Mouse (Mus musculus) embryonic facial prominence, embryonic 14.5 days (tissue): ENCODE measurements around the gene Mapkapk3. TPM values are rescaled to one million over a fixed set of nuclear protein-coding genes. Genes with fewer than 3 reads are reported as not detected.

Experiments
- ATAC-seq: fragments of 200-750 bp; cut with Nextera tagmentation; 2 replicates; pipeline ENCODE4 v1.8.0; 2017; ENCODE audit warnings: low read depth, moderate number of reproducible peaks, moderate TSS enrichment
- DNase-seq: peaks from one replicate; pipeline ENCODE4 v3.0.0-alpha.2; 2015; ENCODE audit warnings: low spot score
- H3K27ac ChIP-seq: fragments of 300-500 bp; sonication (generic); replicated peaks from 2 replicates; pipeline ENCODE4 v1.5.1; 2014; ENCODE audit warnings: low read depth, mild to moderate bottlenecking, low read length, moderate library complexity
- H3K27me3 ChIP-seq: fragments of 300-500 bp; sonication (generic); replicated peaks from 2 replicates; pipeline ENCODE4 v1.6.1; 2014; ENCODE audit warnings: low read length; ENCODE audit not compliant: control insufficient read depth, insufficient read depth
- H3K36me3 ChIP-seq: fragments of 300-500 bp; sonication (generic); 2 replicates; pipeline ENCODE4 v1.6.1; 2014; ENCODE audit warnings: low read length, mixed read lengths; ENCODE audit not compliant: control insufficient read depth, insufficient read depth
- H3K4me1 ChIP-seq: fragments of 300-500 bp; sonication (generic); 2 replicates; pipeline ENCODE4 v1.6.1; 2014; ENCODE audit warnings: antibody characterized with exemption, low read length; ENCODE audit not compliant: control insufficient read depth, insufficient read depth
- H3K4me2 ChIP-seq: fragments of 300-500 bp; sonication (generic); 2 replicates; pipeline ENCODE4 v1.6.1; 2014; ENCODE audit warnings: low read depth, mild to moderate bottlenecking, low read length, moderate library complexity, mixed read lengths
- H3K4me3 ChIP-seq: fragments of 300-500 bp; sonication (generic); 2 replicates; pipeline ENCODE4 v1.5.1; 2014; ENCODE audit warnings: low read depth, mild to moderate bottlenecking, low read length
- H3K9ac ChIP-seq: fragments of 300-500 bp; sonication (generic); 2 replicates; pipeline ENCODE4 v1.6.1; 2014; ENCODE audit warnings: low read depth, mild to moderate bottlenecking, low read length, moderate library complexity, mixed read lengths
- H3K9me3 ChIP-seq: fragments of 300-500 bp; sonication (generic); 2 replicates; pipeline ENCODE4 v1.6.1; 2016; ENCODE audit warnings: low read length; ENCODE audit not compliant: control insufficient read depth
- WGBS: fragments of 180-500 bp; shearing (Covaris S2); extraction: QIAGEN DNeasy Blood & Tissue Kit; methylation state at CpG from one replicate; pipeline ENCODE4 v1.1.7; 2014; 5-methylcytosine and 5-hydroxymethylcytosine counted together
- polyA plus RNA-seq: library from polyadenylated mRNA; unstranded; fragments of >200 nt; fragmentation: Nextera tagmentation; extraction: Ambion mirVana; gene quantifications from 2 replicates; pipeline ENCODE4 v1.2.1, GENCODE M21; 2014

Gene Mapkapk3
- polyA plus RNA-seq, 1 experiment from 2014 or later, result 10.1 TPM

DNA sequence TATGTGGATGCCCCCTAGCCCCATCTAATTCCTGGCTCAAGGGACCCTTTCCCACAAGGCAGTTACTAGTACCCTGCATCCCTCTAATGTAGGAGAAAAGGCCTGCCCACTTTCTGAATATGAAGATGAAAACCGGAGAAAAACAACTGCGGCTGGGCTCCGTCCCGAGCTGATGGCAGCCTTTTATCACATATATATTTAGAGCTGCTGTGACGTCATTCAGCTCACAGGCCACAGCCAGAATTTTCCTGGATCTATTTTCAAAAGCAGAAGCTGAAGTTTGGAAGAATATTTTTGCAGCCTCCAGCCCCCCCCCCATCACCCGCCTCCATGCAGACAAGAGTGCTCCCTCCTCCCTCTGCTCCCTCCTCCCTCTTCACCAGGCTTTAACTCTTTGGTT lies 30.1 kb downstream of the Mapkapk3 start:
- no peak overlapping the region for H3K4me3 ChIP-seq
- H3K27ac ChIP-seq, result no peak overlapping the region
- 38% methylated on average over 6 of the region's 6 CpGs for whole genome bisulfite sequencing
- DNase-seq, result peak; percentile 52
- 0 out of 2 replicates have a peak overlapping the region, but pooled peaks have one; percentile 30 for H3K9ac ChIP-seq
- no peaks in the 10 kb centered on the region for H3K9me3 ChIP-seq
- H3K4me1 ChIP-seq, result no peaks in the 10 kb centered on the region
- no peaks in the 10 kb centered on the region for H3K36me3 ChIP-seq
- H3K4me2 ChIP-seq, result no peak overlapping the region
- no peaks in the 10 kb centered on the region for H3K27me3 ChIP-seq
- ATAC-seq, result no peak

DNA sequence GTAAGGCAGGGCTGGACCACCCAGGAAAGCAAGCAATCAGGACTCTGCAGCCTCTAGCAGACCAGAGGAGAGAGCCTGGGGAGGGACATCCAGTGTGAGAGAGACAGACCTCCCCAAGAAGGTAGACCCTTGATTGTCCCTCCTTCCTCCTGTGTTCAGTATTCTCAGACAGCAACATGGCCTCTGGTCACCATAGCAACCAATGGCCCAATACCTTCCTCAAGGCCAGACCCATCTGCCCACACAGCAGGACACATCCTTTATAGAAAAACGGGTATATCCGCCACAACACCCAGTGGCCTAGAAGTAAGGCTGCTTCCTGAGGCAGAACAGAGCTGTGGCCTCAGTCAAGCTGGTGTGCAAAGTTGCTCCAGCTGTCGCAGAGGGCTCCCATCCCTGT lies 34.1 kb downstream of the Mapkapk3 start:
- H3K4me2 ChIP-seq, result no peak overlapping the region
- no peak overlapping the region for H3K9ac ChIP-seq
- ATAC-seq, result no peak
- H3K27me3 ChIP-seq, result no peaks in the 10 kb centered on the region
- H3K9me3 ChIP-seq, result no peaks in the 10 kb centered on the region
- H3K27ac ChIP-seq, result no peak overlapping the region
- 60% methylated on average over 3 of the region's 3 CpGs for WGBS
- no peaks in the 10 kb centered on the region for H3K36me3 ChIP-seq
- H3K4me3 ChIP-seq, result no peak overlapping the region
- DNase-seq, result no peak
- H3K4me1 ChIP-seq, result no peaks in the 10 kb centered on the region

DNA sequence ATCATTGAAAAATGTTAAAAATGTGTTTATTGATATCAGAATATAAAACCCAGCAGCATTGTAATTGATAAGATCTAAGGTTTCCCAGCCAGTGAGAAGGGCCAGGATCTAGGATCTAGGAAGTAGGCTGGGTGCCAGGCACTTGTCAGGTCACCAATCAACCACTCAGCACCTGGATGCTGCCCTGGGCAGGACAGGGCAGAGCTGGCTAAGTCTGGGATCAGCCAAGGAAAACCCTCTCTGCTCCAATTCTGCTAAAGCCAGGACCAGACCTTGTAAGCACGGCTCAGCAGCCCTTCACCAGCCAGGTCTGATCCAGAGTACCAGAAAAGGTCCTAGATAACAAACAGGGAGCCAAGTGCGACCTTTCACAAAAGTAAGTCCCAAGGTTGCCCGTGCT lies 34.8 kb downstream of the Mapkapk3 start:
- WGBS, result 94% methylated on average over 3 of the region's 3 CpGs
- Histone ChIP-seq H3K4me1 (no peaks in the 10 kb centered on the region), H3K9ac (no peak overlapping the region), H3K27ac (no peak overlapping the region), H3K4me2 (no peak overlapping the region), H3K4me3 (no peak overlapping the region), H3K36me3 (no peaks in the 10 kb centered on the region), H3K9me3 (no peaks in the 10 kb centered on the region), H3K27me3 (no peaks in the 10 kb centered on the region)
- no peak for DNase-seq
- ATAC-seq, result no peak

DNA sequence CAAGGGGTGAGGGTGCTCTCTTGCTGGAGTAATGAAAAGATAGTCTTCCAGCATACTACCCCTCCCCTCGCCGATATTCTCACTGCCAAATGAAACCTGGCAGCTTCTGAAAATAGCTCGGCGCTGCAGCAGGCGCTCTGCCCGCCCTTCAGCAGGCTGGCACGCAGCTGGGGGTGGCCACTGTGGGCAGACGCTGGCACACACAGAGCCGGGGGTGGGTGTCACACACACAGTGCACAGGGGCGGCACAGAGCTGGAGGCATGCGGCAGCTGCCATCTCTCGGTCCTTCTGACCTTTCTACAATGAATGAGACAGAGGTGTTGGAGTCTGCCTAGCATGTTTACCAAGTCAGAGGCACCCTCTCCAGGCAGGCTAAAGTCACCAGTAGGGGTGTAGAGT lies 35.2 kb downstream of the Mapkapk3 start:
- no peak overlapping the region for H3K27ac ChIP-seq
- H3K36me3 ChIP-seq, result no peaks in the 10 kb centered on the region
- no peaks in the 10 kb centered on the region for H3K9me3 ChIP-seq
- WGBS, result 74% methylated on average over 12 of the region's 12 CpGs
- H3K27me3 ChIP-seq, result no peaks in the 10 kb centered on the region
- no peak overlapping the region for H3K4me3 ChIP-seq
- ATAC-seq (peak; percentile 55; the same call in 1 of the 2 replicates), DNase-seq (no peak)
- H3K4me2 ChIP-seq, result no peak overlapping the region
- no peaks in the 10 kb centered on the region for H3K4me1 ChIP-seq
- no peak overlapping the region for H3K9ac ChIP-seq

DNA sequence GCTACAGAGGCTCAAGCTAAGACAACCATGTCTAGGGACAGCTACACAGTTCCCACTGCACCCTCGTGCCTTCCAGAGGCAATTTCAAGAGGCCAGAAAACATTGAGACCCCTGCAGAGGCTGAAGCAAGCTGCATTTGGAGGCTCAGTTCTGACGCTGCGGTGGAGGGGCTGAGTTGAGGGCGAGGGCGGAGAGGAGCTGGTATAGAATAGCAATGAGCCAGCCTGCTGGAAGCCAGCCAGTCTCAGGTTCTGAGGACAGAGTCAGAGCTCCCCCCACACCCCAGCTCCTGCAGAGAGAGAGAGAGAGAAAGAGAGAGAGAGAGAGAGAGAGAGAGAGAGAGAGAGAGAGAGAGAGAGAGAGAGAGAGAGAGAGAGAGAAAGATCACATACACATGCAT lies 37.5 kb downstream of the Mapkapk3 start:
- Histone ChIP-seq H3K27me3 (no peaks in the 10 kb centered on the region), H3K4me3 (no peak overlapping the region), H3K4me2 (no peak overlapping the region), H3K27ac (no peak overlapping the region), H3K4me1 (no peaks in the 10 kb centered on the region), H3K9me3 (no peaks in the 10 kb centered on the region), H3K36me3 (no peaks in the 10 kb centered on the region), H3K9ac (peak overlapping the region; percentile 25; the same call in 1 of the 2 replicates)
- WGBS, result 27% methylated on average over 5 of the region's 5 CpGs
- ATAC-seq, result no peak
- DNase-seq, result peak; percentile 56

DNA sequence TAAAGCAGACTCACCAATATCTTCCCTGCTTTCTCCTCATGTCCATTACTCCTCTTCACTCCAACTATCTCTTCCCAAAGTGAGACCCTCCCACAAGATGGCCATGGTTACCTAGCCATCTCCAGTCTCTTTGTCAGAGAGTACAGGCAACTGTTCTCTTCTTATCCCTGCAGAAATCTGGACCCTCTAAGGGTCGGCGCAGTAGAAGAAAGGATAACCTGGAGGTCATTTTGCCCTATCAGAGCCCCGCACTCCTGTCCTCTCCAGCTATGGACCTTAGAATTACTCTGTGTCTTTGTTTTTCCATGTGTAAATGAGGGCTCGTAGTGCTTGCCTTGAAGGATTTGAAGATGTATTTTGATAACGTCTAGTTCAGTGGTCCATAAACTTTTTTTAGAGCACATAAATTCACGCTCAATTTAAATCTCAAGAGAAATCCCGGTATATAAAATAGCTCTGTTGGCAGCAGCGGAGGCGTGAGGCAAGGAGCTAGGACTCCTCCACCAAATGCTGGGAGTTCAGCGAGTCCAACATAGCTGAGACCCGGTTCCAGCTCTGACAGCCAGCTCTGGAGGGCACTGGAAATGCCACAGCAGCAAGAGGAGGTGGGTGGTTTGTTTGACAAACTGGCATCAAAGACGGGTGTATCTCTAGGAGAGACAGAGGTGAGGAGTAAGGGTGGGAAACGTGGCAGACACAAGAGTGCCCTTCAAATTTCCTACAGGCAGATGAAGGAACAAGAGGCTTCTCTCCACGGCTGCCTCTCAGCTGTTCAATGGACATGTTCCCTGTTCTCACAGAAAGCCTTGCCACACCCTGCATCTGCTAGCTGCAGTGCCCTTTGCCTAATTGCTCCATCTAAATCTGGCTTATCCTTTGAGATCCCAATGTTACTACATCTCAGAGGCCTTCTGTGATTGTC lies 39.0 kb downstream of the Mapkapk3 start:
- no peak overlapping the region for H3K9ac ChIP-seq
- no peaks in the 10 kb centered on the region for H3K4me1 ChIP-seq
- no peak overlapping the region for H3K4me3 ChIP-seq
- ATAC-seq (no peak), DNase-seq (no peak)
- H3K27ac ChIP-seq, result no peak overlapping the region
- H3K9me3 ChIP-seq, result no peaks in the 10 kb centered on the region
- WGBS, result 81% methylated on average over 14 of the region's 14 CpGs
- no peaks in the 10 kb centered on the region for H3K36me3 ChIP-seq
- no peak overlapping the region for H3K4me2 ChIP-seq
- no peaks in the 10 kb centered on the region for H3K27me3 ChIP-seq

DNA sequence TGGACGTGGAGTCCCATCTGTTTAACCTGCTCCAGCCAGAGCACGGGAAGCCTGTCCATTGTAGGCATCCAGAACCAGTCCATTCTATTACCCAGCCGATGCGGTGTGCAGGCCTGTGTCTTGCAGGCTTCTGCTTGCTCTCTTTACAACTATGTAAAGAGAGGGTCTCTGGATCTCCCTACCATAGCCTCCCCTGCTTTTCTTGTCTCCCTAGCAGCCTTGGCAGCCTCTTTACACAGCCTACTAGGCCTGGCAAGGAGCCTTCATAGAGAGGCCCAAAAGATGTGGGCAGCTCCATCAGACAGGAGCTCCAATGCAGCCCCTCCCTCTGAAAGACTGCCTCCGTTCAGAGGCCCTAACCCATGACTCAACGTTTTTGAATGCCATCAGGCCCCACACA lies 40.5 kb downstream of the Mapkapk3 start:
- Histone ChIP-seq H3K27me3 (no peaks in the 10 kb centered on the region), H3K36me3 (no peaks in the 10 kb centered on the region), H3K4me1 (no peaks in the 10 kb centered on the region), H3K4me2 (no peak overlapping the region), H3K9ac (no peak overlapping the region), H3K4me3 (no peak overlapping the region), H3K9me3 (no peaks in the 10 kb centered on the region), H3K27ac (no peak overlapping the region)
- WGBS, result 74% methylated on average over 6 of the region's 6 CpGs
- no peak for DNase-seq
- ATAC-seq, result no peak

DNA sequence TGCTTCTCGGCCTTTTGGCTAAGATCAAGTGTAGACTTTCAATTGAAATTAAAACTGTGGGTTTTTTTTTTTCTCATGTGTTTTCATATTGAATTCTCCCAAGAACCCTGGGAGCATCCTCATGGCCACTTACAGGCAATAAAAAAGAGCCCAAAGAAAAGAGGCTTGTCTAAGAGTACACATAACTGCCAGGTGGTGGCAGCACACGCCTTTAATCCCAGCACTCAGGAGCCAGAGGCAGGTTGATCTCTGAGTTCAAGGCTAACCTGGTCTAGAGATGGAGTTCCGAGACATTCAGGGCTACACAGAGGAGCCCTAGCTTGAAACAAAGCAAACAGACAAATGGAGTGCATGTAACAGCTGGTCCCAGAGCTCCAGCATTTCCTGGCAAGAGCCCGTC lies 43.5 kb downstream of the Mapkapk3 start:
- H3K4me2 ChIP-seq, result no peak overlapping the region
- H3K9ac ChIP-seq, result no peak overlapping the region
- ATAC-seq (no peak), DNase-seq (no peak)
- H3K9me3 ChIP-seq, result no peaks in the 10 kb centered on the region
- H3K36me3 ChIP-seq, result no peaks in the 10 kb centered on the region
- H3K4me3 ChIP-seq, result no peak overlapping the region
- 55% methylated on average over 4 of the region's 4 CpGs for WGBS
- no peaks in the 10 kb centered on the region for H3K4me1 ChIP-seq
- no peak overlapping the region for H3K27ac ChIP-seq
- no peaks in the 10 kb centered on the region for H3K27me3 ChIP-seq

DNA sequence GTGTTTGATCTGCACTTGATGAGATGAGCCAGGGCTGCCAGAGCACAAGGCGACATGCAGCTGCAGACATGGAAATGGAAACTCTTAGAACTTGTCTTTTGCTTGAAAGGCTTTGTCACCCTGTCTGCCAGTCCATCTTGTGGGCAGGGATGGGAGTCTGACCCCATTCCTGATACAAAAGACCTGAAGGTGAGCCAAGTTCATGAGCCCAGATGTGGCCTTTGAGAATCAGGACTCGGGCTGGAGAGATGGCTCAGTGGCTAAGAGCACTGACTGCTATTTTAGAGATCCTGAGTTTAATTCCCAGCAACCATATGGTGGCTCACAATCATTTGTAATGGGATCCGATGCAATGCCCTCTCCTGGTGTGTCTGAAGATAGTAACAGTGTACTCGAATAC lies 44.4 kb downstream of the Mapkapk3 start:
- Histone ChIP-seq H3K4me2 (no peak overlapping the region), H3K9me3 (no peaks in the 10 kb centered on the region), H3K27me3 (no peaks in the 10 kb centered on the region), H3K4me1 (no peaks in the 10 kb centered on the region), H3K4me3 (no peak overlapping the region), H3K9ac (no peak overlapping the region), H3K27ac (no peak overlapping the region), H3K36me3 (no peaks in the 10 kb centered on the region)
- 85% methylated on average over 4 of the region's 4 CpGs for WGBS
- no peak for ATAC-seq
- no peak for DNase-seq
